ENCODE assay signal across 8 mouse cellular contexts in the genomic region with DNA sequence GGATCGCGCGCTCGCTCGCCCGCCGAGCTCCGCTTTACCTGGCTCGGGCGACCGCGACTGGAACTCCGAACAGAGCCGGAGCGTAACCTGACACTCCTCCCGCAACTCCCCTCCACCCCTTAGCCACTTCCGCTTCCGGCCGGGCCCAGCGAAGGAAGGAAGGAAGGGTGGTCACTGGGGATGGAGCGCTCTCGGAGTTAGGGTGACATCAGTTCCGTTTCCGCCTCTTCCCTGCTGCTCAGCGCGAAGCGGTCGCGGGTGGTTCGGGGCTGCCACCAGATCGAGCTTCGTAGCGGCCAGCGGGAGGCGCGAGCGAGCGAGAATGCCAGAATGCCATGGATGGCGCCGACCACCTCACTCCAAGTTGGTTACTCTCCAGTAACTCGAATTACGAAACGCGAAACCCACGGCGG. TPM values are rescaled to one million over a fixed set of nuclear protein-coding genes. Genes with fewer than 3 reads are reported as not detected.
DNase-seq lines count a peak whose midpoint lies in the region; ATAC-seq lines count a peak whose summit lies in the region.

Prkab1 (minus strand) TSS at position 182 of the 413 bp plus-strand sequence.

- H3K27ac ChIP-seq in brown adipose tissue, adult 24 weeks (replicated peaks; ENCODE audit: low read depth, low read length) = peak within 1 kb of the TSS; percentile 92
- H3K27ac ChIP-seq in heart, embryonic 14.5 days (replicated peaks in 1 of 2; ENCODE audit: control insufficient read depth in 1 of 2, insufficient read depth in 1 of 2, low read depth in 2 of 2, low read length in 2 of 2) = peak within 1 kb of the TSS; percentile 63 to 77
- peak within 1 kb of the TSS; percentile 96 for H3K27ac ChIP-seq in liver, embryonic 13.5 days
- peak within 1 kb of the TSS; percentile 81 for H3K27ac ChIP-seq in stomach, embryonic 16.5 days (ENCODE audit: low read length)

- 0 out of 2 replicates have a peak, but pooled peaks cover 3% of the 10 kb centered on the region for H3K4me1 ChIP-seq in brown adipose tissue, adult 24 weeks (ENCODE audit: control insufficient read depth, insufficient read depth, insufficient read length, low read length)
- H3K4me1 ChIP-seq in heart, embryonic 14.5 days (ENCODE audit: control insufficient read depth in 2 of 2, insufficient read depth in 2 of 2, low read length in 2 of 2) = peaks cover 21 to 35% of the 10 kb centered on the region in 2 experiments
- H3K4me1 ChIP-seq in liver, embryonic 13.5 days (replicated peaks) = peaks cover 85% of the 10 kb centered on the region
- peaks cover 7% of the 10 kb centered on the region; the same call in 1 of the 2 replicates for H3K4me1 ChIP-seq in stomach, embryonic 16.5 days (ENCODE audit: control insufficient read depth, insufficient read depth, low read length)

- peak within 1 kb of the TSS; percentile 86 for H3K9ac ChIP-seq in heart, embryonic 14.5 days (ENCODE audit: low read length)
- H3K9ac ChIP-seq in liver, embryonic 13.5 days = peak within 1 kb of the TSS; percentile 94
- H3K9ac ChIP-seq in stomach, embryonic 16.5 days (ENCODE audit: low read length) = peak within 1 kb of the TSS; percentile 83

- H3K36me3 ChIP-seq in heart, embryonic 14.5 days (ENCODE audit: control insufficient read depth, insufficient read depth, low read length) = peaks cover 32% of the 10 kb centered on the region
- peaks cover 36% of the 10 kb centered on the region for H3K36me3 ChIP-seq in liver, embryonic 13.5 days
- peaks cover 5% of the 10 kb centered on the region; the same call in 1 of the 2 replicates for H3K36me3 ChIP-seq in stomach, embryonic 16.5 days (ENCODE audit: control insufficient read depth, insufficient read depth, low read length)

- DNase-seq in CD4-positive, CD25-positive, alpha-beta regulatory T cell, adult 2 months (ENCODE audit: low read depth, low spot score) = peak; percentile 95
- peak; percentile 87 for DNase-seq in fibroblast of lung, adult 2 months (ENCODE audit: low read depth)
- peak; percentile 95 for DNase-seq in kidney, postnatal 14 days
- peak; percentile 92 for DNase-seq in liver, embryonic 13.5 days
- peak; percentile 97 for DNase-seq in neural tube, embryonic 10.5 days (ENCODE audit: extremely low spot score, low spot score)

- no peaks in the 10 kb centered on the region for H3K9me3 ChIP-seq in heart, embryonic 14.5 days (ENCODE audit: control insufficient read depth, low read length)
- H3K9me3 ChIP-seq in liver, embryonic 13.5 days (replicated peaks) = no peaks in the 10 kb centered on the region
- H3K9me3 ChIP-seq in stomach, embryonic 16.5 days (replicated peaks; ENCODE audit: control insufficient read depth, low read length) = no peaks in the 10 kb centered on the region

- under 1% methylated on average over 46 of the region's 46 CpGs for WGBS in heart, embryonic 14.5 days
- under 1% methylated on average over 42 of the region's 46 CpGs for WGBS in liver, embryonic 13.5 days (ENCODE audit: insufficient replicate concordance)
- WGBS in stomach, embryonic 16.5 days = under 1% methylated on average over 46 of the region's 46 CpGs

- H3K27me3 ChIP-seq in heart, embryonic 14.5 days (ENCODE audit: control insufficient read depth, insufficient read depth, low read length) = no peaks in the 10 kb centered on the region
- H3K27me3 ChIP-seq in liver, embryonic 13.5 days = no peaks in the 10 kb centered on the region
- H3K27me3 ChIP-seq in stomach, embryonic 16.5 days (ENCODE audit: control insufficient read depth, insufficient read depth, low read length) = no peaks in the 10 kb centered on the region

- ATAC-seq in heart, embryonic 14.5 days (ENCODE audit: insufficient number of reproducible peaks, insufficient read depth, low FRiP score, low read depth) = peak; percentile 89
- peak; percentile 81 for ATAC-seq in liver, embryonic 13.5 days (ENCODE audit: low read depth)
- peak; percentile 97 for ATAC-seq in stomach, embryonic 16.5 days (ENCODE audit: insufficient read depth, low FRiP score)

- H3K4me2 ChIP-seq in heart, embryonic 14.5 days (ENCODE audit: low read length) = peak within 1 kb of the TSS; percentile 94
- peak within 1 kb of the TSS; percentile 93 for H3K4me2 ChIP-seq in liver, embryonic 13.5 days
- peak within 1 kb of the TSS; percentile 76 for H3K4me2 ChIP-seq in stomach, embryonic 16.5 days (ENCODE audit: low read depth, low read length)

- H3K4me3 ChIP-seq in brown adipose tissue, adult 24 weeks (ENCODE audit: insufficient read depth, low read depth, low read length) = peak within 1 kb of the TSS; percentile 90
- peak within 1 kb of the TSS; percentile 65 to 81 for H3K4me3 ChIP-seq in heart, embryonic 14.5 days (ENCODE audit: control insufficient read depth in 1 of 2, insufficient read depth in 1 of 2, low read depth in 1 of 2, low read length in 2 of 2)
- peak within 1 kb of the TSS; percentile 84 for H3K4me3 ChIP-seq in liver, embryonic 13.5 days (replicated peaks)
- peak within 1 kb of the TSS; percentile 62 for H3K4me3 ChIP-seq in stomach, embryonic 16.5 days (replicated peaks; ENCODE audit: low read length)

RNA-seq across cellular contexts. Expression of gene Prkab1, which starts in this region (rescaled TPM):
- 47.7 and 48.9 TPM in 2 replicates for polyA plus RNA-seq in brown adipose tissue, adult 24 weeks (2012; ENCODE audit: insufficient read depth, insufficient read length, missing spikeins)
- 38.0 and 40.5 TPM in 2 replicates for polyA plus RNA-seq in heart, embryonic 14.5 days (2014; fragmentation: Nextera tagmentation; extraction: Ambion mirVana)
- polyA plus RNA-seq in liver, embryonic 13.5 days (2015; fragmentation: Nextera tagmentation; extraction: Ambion mirVana) = 76.1 and 81.9 TPM in 2 replicates
- polyA plus RNA-seq in stomach, embryonic 16.5 days (2015; fragmentation: Nextera tagmentation; extraction: Ambion mirVana) = 71.1 and 75.5 TPM in 2 replicates

Comparison
In these comparisons a context has a peak if more than half of its experiments do, and no peak if none do; other contexts are left out.
1. Peak in every context shown above with its lines: DNase-seq, ATAC-seq, H3K4me3 ChIP-seq and H3K27ac ChIP-seq.